Mouse (Mus musculus): Measurements from ENCODE around the gene Ptpn14. TPM values are rescaled to one million over a fixed set of nuclear protein-coding genes. Genes with fewer than 3 reads are reported as not detected.

Ptpn14 gene
- polyA plus RNA-seq, 1 experiment from 2014 or later: 11.6 TPM

DNA sequence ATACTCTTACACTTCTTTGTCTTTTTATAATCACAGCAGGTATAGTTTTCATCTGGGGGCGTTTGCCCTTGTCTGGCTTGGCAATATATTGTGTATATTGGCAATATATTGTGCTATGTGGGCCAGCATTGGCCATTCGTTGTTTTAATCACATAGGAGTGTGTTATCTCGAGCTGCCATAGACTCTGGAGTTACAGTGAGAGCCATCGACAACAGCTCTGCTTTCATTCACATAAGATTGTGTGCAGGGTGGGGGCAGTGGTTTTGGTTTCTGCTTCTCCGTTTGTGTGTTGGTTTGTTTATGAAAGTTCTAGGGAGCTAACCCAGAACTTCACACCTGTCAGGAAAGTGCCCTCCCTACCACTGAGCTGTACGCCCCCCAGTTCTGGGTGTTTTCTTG, 138.6 kb downstream of the Ptpn14 start:
- 0 out of 2 replicates have a peak, but pooled peaks have one; percentile 1 for ATAC-seq (ENCODE audit: insufficient number of reproducible peaks, low FRiP score)
- WGBS: 26% methylated on average over 6 of the region's 6 CpGs
- H3K27ac ChIP-seq (ENCODE audit: poor library complexity, severe bottlenecking): peak overlapping the region; percentile 96
- peak overlapping the region; percentile 60 for H3K4me2 ChIP-seq
- 0 out of 2 replicates have a peak overlapping the region, but pooled peaks have one; percentile 35 for H3K9ac ChIP-seq
- H3K36me3 ChIP-seq: peaks cover 61% of the 10 kb centered on the region
- H3K27me3 ChIP-seq (replicated peaks): no peaks in the 10 kb centered on the region
- no peaks in the 10 kb centered on the region for H3K9me3 ChIP-seq (replicated peaks)
- peaks cover 44% of the 10 kb centered on the region for H3K4me1 ChIP-seq (replicated peaks)
- no peak overlapping the region for H3K4me3 ChIP-seq

GRCm38 (mm10) chr1:189867034-189867433, 139.0 kb downstream of the Ptpn14 start:
- peaks cover 63% of the 10 kb centered on the region for H3K36me3 ChIP-seq
- H3K9ac ChIP-seq: peak overlapping the region; percentile 35; the same call in 1 of the 2 replicates
- H3K4me2 ChIP-seq: peak overlapping the region; percentile 60
- 0 out of 2 replicates have a peak overlapping the region, but pooled peaks have one; percentile 3 for H3K4me3 ChIP-seq
- 20% methylated on average over 5 of the region's 5 CpGs for WGBS
- H3K27ac ChIP-seq (ENCODE audit: poor library complexity, severe bottlenecking): peak overlapping the region; percentile 96
- H3K9me3 ChIP-seq (replicated peaks): no peaks in the 10 kb centered on the region
- H3K4me1 ChIP-seq (replicated peaks): peaks cover 44% of the 10 kb centered on the region
- H3K27me3 ChIP-seq (replicated peaks): no peaks in the 10 kb centered on the region
- ATAC-seq (ENCODE audit: insufficient number of reproducible peaks, low FRiP score): peak; percentile 63

DNA sequence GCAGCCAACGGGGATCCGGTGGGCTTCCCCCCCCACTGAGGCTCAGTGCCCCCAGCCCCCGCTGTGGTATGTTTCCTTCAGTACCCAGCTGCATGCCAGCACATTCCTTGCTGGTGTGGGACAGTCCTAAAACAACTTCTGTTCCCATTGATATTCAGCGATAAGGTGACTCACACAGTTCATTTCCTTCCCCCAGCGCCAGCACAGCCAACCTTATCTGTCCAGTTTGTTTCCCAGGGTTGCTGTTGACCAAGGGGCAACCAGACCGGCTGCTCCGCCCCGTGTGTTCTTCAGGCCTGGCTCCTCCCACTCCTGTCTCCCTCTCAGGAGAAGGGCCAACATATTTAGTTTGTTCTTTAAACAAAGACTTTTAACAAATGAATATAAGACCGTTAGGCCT, 139.4 kb downstream of the Ptpn14 start:
- H3K4me3 ChIP-seq: 0 out of 2 replicates have a peak overlapping the region, but pooled peaks have one; percentile 3
- peaks cover 39% of the 10 kb centered on the region for H3K4me1 ChIP-seq (replicated peaks)
- H3K27me3 ChIP-seq (replicated peaks): no peaks in the 10 kb centered on the region
- H3K27ac ChIP-seq (ENCODE audit: poor library complexity, severe bottlenecking): peak overlapping the region; percentile 96
- ATAC-seq (ENCODE audit: insufficient number of reproducible peaks, low FRiP score): peak; percentile 90
- H3K9ac ChIP-seq: peak overlapping the region; percentile 35; the same call in 1 of the 2 replicates
- no peaks in the 10 kb centered on the region for H3K9me3 ChIP-seq (replicated peaks)
- peak overlapping the region; percentile 60 for H3K4me2 ChIP-seq
- 7% methylated on average over 9 of the region's 9 CpGs for WGBS
- peaks cover 64% of the 10 kb centered on the region for H3K36me3 ChIP-seq

DNA sequence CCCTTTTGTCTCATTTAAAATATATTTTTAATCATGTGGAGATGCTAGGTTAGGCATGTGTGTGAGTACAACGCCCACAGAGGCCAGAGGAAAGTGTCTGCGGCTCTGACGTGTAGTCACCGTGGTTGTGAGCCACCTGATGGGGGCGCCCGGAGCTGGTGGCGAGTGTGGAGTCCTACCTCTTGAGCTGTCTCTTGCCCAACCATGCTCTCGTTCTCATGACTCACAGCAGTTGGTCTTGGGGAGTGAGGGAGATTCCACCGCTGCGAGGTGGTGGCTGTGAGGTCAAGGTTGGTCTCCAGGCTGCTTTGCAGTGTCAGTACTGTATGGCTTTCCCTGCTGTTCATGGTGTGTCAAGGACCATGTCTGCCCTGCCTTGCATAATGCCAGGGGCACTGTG, 140.0 kb downstream of the Ptpn14 start:
- 52% methylated on average over 10 of the region's 10 CpGs for WGBS
- no peak overlapping the region for H3K4me2 ChIP-seq
- H3K4me3 ChIP-seq: no peak overlapping the region
- peak overlapping the region; percentile 96 for H3K27ac ChIP-seq (ENCODE audit: poor library complexity, severe bottlenecking)
- peaks cover 35% of the 10 kb centered on the region for H3K4me1 ChIP-seq (replicated peaks)
- no peak overlapping the region for H3K9ac ChIP-seq
- ATAC-seq (ENCODE audit: insufficient number of reproducible peaks, low FRiP score): peak; percentile 27; the same call in 1 of the 2 replicates
- H3K27me3 ChIP-seq (replicated peaks): no peaks in the 10 kb centered on the region
- H3K36me3 ChIP-seq: peaks cover 58% of the 10 kb centered on the region
- no peaks in the 10 kb centered on the region for H3K9me3 ChIP-seq (replicated peaks)

DNA sequence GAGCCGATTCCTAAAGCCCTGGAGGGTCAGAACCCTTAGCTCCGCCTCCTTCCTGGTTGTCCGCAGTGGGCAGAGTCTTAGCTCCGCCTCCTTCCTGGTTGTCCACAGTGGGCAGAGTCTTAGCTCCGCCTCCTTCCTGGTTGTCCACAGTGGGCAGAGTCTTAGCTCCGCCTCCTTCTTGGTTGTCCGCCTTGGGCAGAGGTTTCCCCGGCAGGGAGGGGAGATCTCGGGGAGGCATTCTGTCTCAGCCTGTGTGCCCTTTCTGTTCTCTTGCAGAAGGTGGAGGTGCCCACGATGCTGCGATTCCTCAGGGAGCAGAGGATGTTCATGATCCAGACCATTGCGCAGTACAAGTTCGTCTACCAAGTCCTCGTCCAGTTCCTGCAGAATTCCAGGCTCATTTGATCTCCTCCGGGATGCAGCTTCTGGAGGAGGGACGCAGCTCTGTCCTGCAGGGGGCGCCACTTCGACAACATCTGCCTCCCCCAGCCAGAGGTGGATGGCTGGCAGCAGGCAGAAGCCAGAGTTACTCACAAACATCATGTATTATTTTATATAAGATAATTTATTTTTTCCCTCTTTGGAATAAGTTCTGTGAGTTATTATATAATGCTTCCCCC, 141.7 kb downstream of the Ptpn14 start:
- Histone ChIP-seq H3K4me3 (no peak overlapping the region), H3K4me1 (replicated peaks) (peaks cover 43% of the 10 kb centered on the region), H3K9me3 (replicated peaks) (no peaks in the 10 kb centered on the region), H3K36me3 (peaks cover 48% of the 10 kb centered on the region), H3K4me2 (no peak overlapping the region), H3K9ac (no peak overlapping the region), H3K27ac (ENCODE audit: poor library complexity, severe bottlenecking) (no peak overlapping the region), H3K27me3 (replicated peaks) (no peaks in the 10 kb centered on the region)
- ATAC-seq (ENCODE audit: insufficient number of reproducible peaks, low FRiP score): no peak
- 90% methylated on average over 18 of the region's 18 CpGs for WGBS

DNA sequence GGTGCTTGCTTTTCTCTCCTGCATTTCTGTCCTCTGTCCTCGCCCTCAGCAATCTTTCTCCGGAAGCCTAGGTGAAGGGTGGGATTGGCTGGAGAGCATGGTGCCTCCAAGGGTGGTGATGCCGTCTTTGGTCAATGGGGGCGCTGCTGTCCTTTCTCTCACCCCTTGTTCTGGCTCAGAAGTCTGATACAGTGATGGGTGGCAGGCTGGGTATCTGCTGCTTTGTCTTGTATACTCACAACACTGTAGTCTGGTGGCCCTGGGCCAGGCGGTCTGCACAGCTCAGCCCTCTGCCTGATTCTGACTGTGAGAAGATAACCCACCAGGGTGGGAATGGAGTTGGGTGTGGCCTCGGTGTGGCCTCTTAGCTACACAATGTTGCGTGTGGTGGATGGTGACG, 142.5 kb downstream of the Ptpn14 start:
- Histone ChIP-seq H3K27ac (ENCODE audit: poor library complexity, severe bottlenecking) (no peak overlapping the region), H3K9ac (no peak overlapping the region), H3K4me1 (replicated peaks) (peaks cover 48% of the 10 kb centered on the region), H3K4me3 (no peak overlapping the region), H3K27me3 (replicated peaks) (no peaks in the 10 kb centered on the region), H3K36me3 (peaks cover 42% of the 10 kb centered on the region), H3K4me2 (no peak overlapping the region), H3K9me3 (replicated peaks) (no peaks in the 10 kb centered on the region)
- no peak for ATAC-seq (ENCODE audit: insufficient number of reproducible peaks, low FRiP score)
- WGBS: 74% methylated on average over 8 of the region's 8 CpGs

- H3K9me3 ChIP-seq (replicated peaks): no peaks in the 10 kb centered on the region
- H3K9ac ChIP-seq: no peak overlapping the region
- H3K27ac ChIP-seq (ENCODE audit: poor library complexity, severe bottlenecking): no peak overlapping the region
- no peak overlapping the region for H3K4me3 ChIP-seq
- H3K36me3 ChIP-seq: peaks cover 36% of the 10 kb centered on the region
- 82% methylated on average over 8 of the region's 8 CpGs for WGBS
- peaks cover 47% of the 10 kb centered on the region for H3K4me1 ChIP-seq (replicated peaks)
- no peak overlapping the region for H3K4me2 ChIP-seq
- H3K27me3 ChIP-seq (replicated peaks): no peaks in the 10 kb centered on the region
- no peak for ATAC-seq (ENCODE audit: insufficient number of reproducible peaks, low FRiP score)
Observed at GRCm38 (mm10) chr1:189871625-189872024, 143.6 kb downstream of the Ptpn14 start.

GRCm38 (mm10) chr1:189872050-189872449, 144.0 kb downstream of the Ptpn14 start:
- Histone ChIP-seq H3K4me3 (no peak overlapping the region), H3K4me1 (replicated peaks) (peaks cover 47% of the 10 kb centered on the region), H3K27ac (ENCODE audit: poor library complexity, severe bottlenecking) (no peak overlapping the region), H3K9ac (no peak overlapping the region), H3K27me3 (replicated peaks) (no peaks in the 10 kb centered on the region), H3K4me2 (no peak overlapping the region), H3K36me3 (peaks cover 36% of the 10 kb centered on the region), H3K9me3 (replicated peaks) (no peaks in the 10 kb centered on the region)
- WGBS: 86% methylated on average over 4 of the region's 4 CpGs
- ATAC-seq (ENCODE audit: insufficient number of reproducible peaks, low FRiP score): no peak

DNA sequence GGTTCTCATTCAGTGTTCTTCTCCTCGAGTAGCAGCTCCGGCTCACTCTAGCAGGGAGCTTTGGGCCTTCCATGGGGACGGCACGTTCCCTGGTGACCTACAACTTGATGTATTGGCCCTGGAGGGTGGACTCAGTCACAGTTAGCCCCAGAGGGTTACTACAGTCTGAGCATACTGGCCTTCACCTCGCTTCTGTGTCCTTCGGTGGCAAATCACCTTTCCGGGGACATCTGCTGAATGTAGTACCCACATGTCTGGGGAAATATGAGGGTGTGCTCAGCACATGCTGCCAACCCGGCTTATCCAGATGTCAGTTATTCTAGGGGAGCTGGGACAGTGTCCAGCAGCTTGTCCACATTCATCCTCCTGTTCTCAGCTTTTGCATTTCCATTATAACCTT, 145.5 kb downstream of the Ptpn14 start:
- Histone ChIP-seq H3K27ac (ENCODE audit: poor library complexity, severe bottlenecking) (no peak overlapping the region), H3K9ac (0 out of 2 replicates have a peak overlapping the region, but pooled peaks have one; percentile 8)

DNA sequence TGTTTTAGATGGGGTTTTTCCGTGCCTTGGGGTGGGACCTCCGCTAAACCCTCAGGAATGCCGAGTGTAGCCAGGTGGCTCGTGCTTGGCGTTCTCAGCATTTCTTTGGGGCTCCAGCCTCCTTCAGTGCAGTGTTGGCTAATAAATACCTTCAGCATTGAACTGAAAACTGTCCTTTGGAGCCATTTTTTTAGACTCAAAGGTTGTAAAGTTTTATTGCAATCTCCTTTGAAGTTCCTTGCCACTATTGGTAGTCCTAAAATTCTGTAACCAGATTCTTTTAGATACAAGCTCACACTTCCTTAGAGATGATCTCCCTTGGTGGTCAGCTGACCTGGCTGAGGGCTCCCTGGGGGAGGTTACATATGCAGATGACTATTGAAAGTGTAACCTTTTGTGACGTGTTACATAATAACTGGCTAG, 147.4 kb downstream of the Ptpn14 start:
- no peak overlapping the region; the same call in 1 of the 2 replicates for H3K27ac ChIP-seq (ENCODE audit: poor library complexity, severe bottlenecking)
- no peaks in the 10 kb centered on the region for H3K27me3 ChIP-seq (replicated peaks)
- H3K4me3 ChIP-seq: no peak overlapping the region
- no peak overlapping the region for H3K9ac ChIP-seq
- peaks cover 34% of the 10 kb centered on the region for H3K36me3 ChIP-seq
- ATAC-seq (ENCODE audit: insufficient number of reproducible peaks, low FRiP score): no peak
- no peaks in the 10 kb centered on the region for H3K9me3 ChIP-seq (replicated peaks)
- H3K4me2 ChIP-seq: no peak overlapping the region
- H3K4me1 ChIP-seq (replicated peaks): peaks cover 58% of the 10 kb centered on the region
- whole genome bisulfite sequencing: 25% methylated on average over 6 of the region's 6 CpGs

More for the DNA sequence above, 145.5 kb downstream of the Ptpn14 start:
- no peaks in the 10 kb centered on the region for H3K9me3 ChIP-seq (replicated peaks)
- no peak for ATAC-seq (ENCODE audit: insufficient number of reproducible peaks, low FRiP score)
- H3K36me3 ChIP-seq: peaks cover 42% of the 10 kb centered on the region
- WGBS: 72% methylated on average over 8 of the region's 8 CpGs
- H3K4me1 ChIP-seq (replicated peaks): peaks cover 42% of the 10 kb centered on the region
- no peaks in the 10 kb centered on the region for H3K27me3 ChIP-seq (replicated peaks)
- H3K4me3 ChIP-seq: no peak overlapping the region
- H3K4me2 ChIP-seq: no peak overlapping the region

- H3K27me3 ChIP-seq (replicated peaks): no peaks in the 10 kb centered on the region
- H3K4me1 ChIP-seq (replicated peaks): peaks cover 58% of the 10 kb centered on the region
- H3K4me3 ChIP-seq: no peak overlapping the region
- ATAC-seq (ENCODE audit: insufficient number of reproducible peaks, low FRiP score): no peak
- no peaks in the 10 kb centered on the region for H3K9me3 ChIP-seq (replicated peaks)
- no peak overlapping the region for H3K9ac ChIP-seq
- H3K36me3 ChIP-seq: peaks cover 34% of the 10 kb centered on the region
- WGBS: 57% methylated on average over 8 of the region's 8 CpGs
- peak overlapping the region; percentile 16; the same call in 1 of the 2 replicates for H3K4me2 ChIP-seq
- peak overlapping the region; percentile 57 for H3K27ac ChIP-seq (ENCODE audit: poor library complexity, severe bottlenecking)
Observed at GRCm38 (mm10) chr1:189876162-189876561, 148.1 kb downstream of the Ptpn14 start.

Data from heart, embryonic 12.5 days (tissue).